Mouse (Mus musculus) heart, adult 2 months (tissue): ENCODE data around the gene Vmn1r44. TPM values are rescaled to one million over a fixed set of nuclear protein-coding genes. Genes with fewer than 3 reads are reported as not detected.
"Not testable (repeated sequence)": the region's sequence is repeated elsewhere in the genome, so short reads cannot be mapped to it uniquely, and the experiment has no call there.

Experiments
- DNase-seq, 2 experiments: peaks; one replicate each; pipeline ENCODE4 v3.0.0; 2021
- H3K27ac ChIP-seq: fragments of 200-600 bp; 2 replicates; pipeline ENCODE4 v1.8.1; 2022
- H3K27me3 ChIP-seq: fragments of 200-500 bp; 2 replicates; pipeline ENCODE4 v1.6.1; 2012; ENCODE audit warnings: mild to moderate bottlenecking, low read length, inconsistent platforms, mixed read lengths; ENCODE audit not compliant: control insufficient read depth, insufficient read depth
- H3K36me3 ChIP-seq: fragments of 200-500 bp; 2 replicates; pipeline ENCODE4 v1.6.1; 2012; ENCODE audit warnings: low read length, inconsistent platforms; ENCODE audit not compliant: control insufficient read depth, insufficient read depth
- H3K4me1 ChIP-seq: fragments of 200-500 bp; 2 replicates; pipeline ENCODE4 v1.6.1; 2011; ENCODE audit warnings: low read length; ENCODE audit not compliant: control insufficient read depth, insufficient read depth
- H3K4me3 ChIP-seq: fragments of 200-600 bp; 2 replicates; pipeline ENCODE4 v1.8.1; 2022
- H3K79me2 ChIP-seq: fragments of 200-500 bp; replicated peaks from 2 replicates; pipeline ENCODE4 v1.6.1; 2012; ENCODE audit warnings: mild to moderate bottlenecking, inconsistent platforms, low read length, moderate library complexity, mixed read lengths; ENCODE audit not compliant: control insufficient read depth, insufficient read depth
- H3K9ac ChIP-seq: fragments of 200-500 bp; 2 replicates; pipeline ENCODE4 v1.6.1; 2012; ENCODE audit warnings: low read depth, mild to moderate bottlenecking, control low read depth, inconsistent platforms, low read length, mixed read lengths
- CTCF ChIP-seq: fragments of 200-600 bp; IDR thresholded peaks from 2 replicates; pipeline ENCODE4 v1.8.1; 2022; ENCODE audit warnings: antibody characterized with exemption, mild to moderate bottlenecking, moderate library complexity
- EP300 ChIP-seq: fragments of 200-500 bp; IDR thresholded peaks from 2 replicates; pipeline ENCODE4 v1.6.1; 2011; ENCODE audit warnings: low read depth, low read length, control low read depth; ENCODE audit not compliant: insufficient read depth
- POLR2A ChIP-seq: fragments of 200-500 bp; IDR thresholded peaks from 2 replicates; pipeline ENCODE4 v1.6.1; 2011; ENCODE audit warnings: mild to moderate bottlenecking, low read depth, low read length, control low read depth; ENCODE audit not compliant: insufficient read depth
- WGBS: fragments of 180-500 bp; shearing (Covaris S2); methylation state at CpG from one replicate; pipeline ENCODE4 v1.1.7; 2018; 5-methylcytosine and 5-hydroxymethylcytosine counted together
- intact Hi-C: fragments of 180-260 bp; cut with DNase I; formaldehyde crosslinking; loops from one replicate; pipeline ENCODE4 v1.15.1; 2025
- polyA plus RNA-seq: library from polyadenylated mRNA; depleted of rRNA; stranded (reverse); fragments of >200 nt; gene quantifications from 2 replicates; pipeline ENCODE4 v1.2.3, GENCODE M21; 2012; rRNA removed
- total RNA-seq, 2 experiments: library from RNA; stranded (reverse); gene quantifications; 2 replicates each; pipeline ENCODE4 v1.2.3; 2021

Vmn1r44 gene
- total and polyA plus RNA-seq, 3 experiments = not detected

GRCm38 (mm10) chr6:89876963-89877362 is 6.5 kb upstream of the Vmn1r44 start:
- Histone ChIP-seq H3K79me2 (no peaks in the 10 kb centered on the region), H3K27ac (no peak overlapping the region), H3K36me3 (no peaks in the 10 kb centered on the region), H3K4me3 (no peak overlapping the region), H3K27me3 (no peaks in the 10 kb centered on the region), H3K4me1 (no peaks in the 10 kb centered on the region), H3K9ac (no peak overlapping the region)
- intact Hi-C loops = no loop called here
- no peak for TF ChIP-seq POLR2A
- no peak for TF ChIP-seq EP300
- no peak for TF ChIP-seq CTCF
- no peak for DNase-seq
- 51% methylated on average over 2 of the region's 2 CpGs for WGBS

- no peak overlapping the region for H3K27ac ChIP-seq
- intact Hi-C loops = no loop called here
- no peak overlapping the region for H3K9ac ChIP-seq
- no peak for TF ChIP-seq EP300
- TF ChIP-seq POLR2A = no peak
- no peak for TF ChIP-seq CTCF
- H3K36me3 ChIP-seq = no peaks in the 10 kb centered on the region
- no peak overlapping the region for H3K4me3 ChIP-seq
- no peak for DNase-seq
- no peaks in the 10 kb centered on the region for H3K4me1 ChIP-seq
- H3K27me3 ChIP-seq = no peaks in the 10 kb centered on the region
- no peaks in the 10 kb centered on the region for H3K79me2 ChIP-seq
Measured at GRCm38 (mm10) chr6:89880867-89881266, 2.6 kb upstream of the Vmn1r44 start.

DNA sequence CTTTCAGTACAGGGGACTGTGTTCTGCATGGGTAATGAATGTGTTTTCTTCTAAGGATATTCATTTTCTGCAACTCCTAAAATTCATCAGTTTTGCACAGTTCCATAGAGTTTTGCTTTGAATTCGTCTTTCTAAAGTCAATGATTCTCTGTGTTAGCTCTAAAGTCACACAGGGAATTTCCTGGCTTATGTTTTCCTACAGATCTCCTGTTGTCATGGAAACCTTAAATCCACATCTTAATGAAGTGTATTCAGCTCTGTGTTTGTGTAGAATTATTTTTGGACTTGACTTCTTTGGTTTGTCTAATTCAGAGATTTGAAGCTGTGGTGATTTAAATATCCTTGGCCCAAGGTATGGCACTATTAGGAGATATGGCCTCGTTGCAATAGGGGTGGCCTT is 352 bp downstream of the Vmn1r44 start:
- Histone ChIP-seq H3K79me2 (no peaks in the 10 kb centered on the region), H3K27ac (no peak overlapping the region), H3K27me3 (no peaks in the 10 kb centered on the region), H3K9ac (no peak overlapping the region), H3K36me3 (no peaks in the 10 kb centered on the region), H3K4me1 (no peaks in the 10 kb centered on the region), H3K4me3 (no peak overlapping the region)
- no peak for DNase-seq
- intact Hi-C loops = no loop called here
- WGBS = 31% methylated on average over 2 of the region's 2 CpGs
- TF ChIP-seq POLR2A (no peak), EP300 (no peak), CTCF (no peak)

- DNase-seq, H3K27ac ChIP-seq, intact Hi-C loops, H3K36me3 ChIP-seq, H3K4me1 ChIP-seq, H3K4me3 ChIP-seq, H3K9ac ChIP-seq, H3K79me2 ChIP-seq, H3K27me3 ChIP-seq: not testable (repeated sequence)
- WGBS = 85% methylated on average over 2 of the region's 2 CpGs
Measured at GRCm38 (mm10) chr6:89940498-89940897, 57.0 kb downstream of the Vmn1r44 start, which contains the start of gene Vmn1r45. Vmn1r45 (minus strand) TSS chr6:89940598.

DNA sequence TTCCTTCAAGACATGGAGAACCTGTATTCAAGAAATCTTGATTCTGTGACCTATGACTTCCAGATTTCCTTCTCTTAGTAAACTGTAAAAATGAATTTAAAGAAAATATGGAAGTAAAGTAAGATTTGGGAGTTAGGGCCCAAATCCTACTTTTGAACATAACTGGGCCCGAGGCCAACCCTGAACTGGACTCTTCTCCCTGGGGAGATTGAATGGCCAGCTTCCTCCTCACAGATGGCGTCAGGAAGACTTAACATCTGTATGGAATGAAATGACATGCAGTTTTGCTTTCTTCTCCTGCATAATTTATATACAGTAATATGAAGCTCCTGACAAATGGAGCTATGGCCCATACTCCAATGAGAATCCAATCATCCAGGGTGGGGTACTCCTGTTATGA is 57.5 kb downstream of the Vmn1r44 start:
- Histone ChIP-seq H3K9ac (no peak overlapping the region), H3K27ac (no peak overlapping the region), H3K36me3 (no peaks in the 10 kb centered on the region), H3K4me1 (no peaks in the 10 kb centered on the region), H3K79me2 (no peaks in the 10 kb centered on the region), H3K4me3 (no peak overlapping the region), H3K27me3 (no peaks in the 10 kb centered on the region)
- intact Hi-C loops = no loop called here
- TF ChIP-seq CTCF (no peak), EP300 (no peak), POLR2A (no peak)
- WGBS = 68% methylated on average over 2 of the region's 2 CpGs
- no peak for DNase-seq

Other genes with a start within 250 kb of the Vmn1r44 start
- 10 to 100 TPM; 13.5 to 15.3 TPM for gene Txnrd3, start 239.7 kb upstream of the Vmn1r44 start, total RNA-seq
- gene Txnrd3, start 239.7 kb upstream of the Vmn1r44 start, polyA plus RNA-seq = 10.5 and 10.7 TPM in 2 replicates
- gene Vmn1r40, start 176.1 kb upstream of the Vmn1r44 start, total RNA-seq = not detected
- not detected in 2 replicates for gene Vmn1r40, start 176.1 kb upstream of the Vmn1r44 start, polyA plus RNA-seq
- not detected for gene Vmn1r41, start 142.9 kb upstream of the Vmn1r44 start, total RNA-seq
- not detected in 2 replicates for gene Vmn1r41, start 142.9 kb upstream of the Vmn1r44 start, polyA plus RNA-seq
- gene Vmn1r42, start 7.2 kb upstream of the Vmn1r44 start, total RNA-seq = under 1 TPM; 0.11 to 0.16 TPM
- gene Vmn1r42, start 7.2 kb upstream of the Vmn1r44 start, polyA plus RNA-seq = not detected in 2 replicates
- gene Vmn1r43, start 7.2 kb upstream of the Vmn1r44 start, total RNA-seq = under 1 TPM in 1 of 2 experiments, not detected in 1; 0.02 TPM
- gene Vmn1r43, start 7.2 kb upstream of the Vmn1r44 start, polyA plus RNA-seq = 0.02 TPM in 1 of 2 replicates, not detected in the other
- gene Vmn1r45, start 56.9 kb downstream of the Vmn1r44 start, total RNA-seq = not detected
- gene Vmn1r45, start 56.9 kb downstream of the Vmn1r44 start, polyA plus RNA-seq = not detected in 2 replicates
- gene Vmn1r46, start 85.7 kb downstream of the Vmn1r44 start, total RNA-seq = not detected
- not detected in 2 replicates for gene Vmn1r46, start 85.7 kb downstream of the Vmn1r44 start, polyA plus RNA-seq
- gene Vmn1r47, start 132.5 kb downstream of the Vmn1r44 start, total RNA-seq = not detected
- not detected in 2 replicates for gene Vmn1r47, start 132.5 kb downstream of the Vmn1r44 start, polyA plus RNA-seq
- gene Vmn1r48, start 153.2 kb downstream of the Vmn1r44 start, total RNA-seq = not detected
- gene Vmn1r48, start 153.2 kb downstream of the Vmn1r44 start, polyA plus RNA-seq = not detected in 2 replicates
- gene Vmn1r49, start 194.8 kb downstream of the Vmn1r44 start, total RNA-seq = not detected
- not detected in 2 replicates for gene Vmn1r49, start 194.8 kb downstream of the Vmn1r44 start, polyA plus RNA-seq
- not detected for gene Vmn1r50, start 217.8 kb downstream of the Vmn1r44 start, total RNA-seq
- not detected in 2 replicates for gene Vmn1r50, start 217.8 kb downstream of the Vmn1r44 start, polyA plus RNA-seq
- gene Vmn1r51, start 238.9 kb downstream of the Vmn1r44 start, total RNA-seq = not detected
- not detected in 2 replicates for gene Vmn1r51, start 238.9 kb downstream of the Vmn1r44 start, polyA plus RNA-seq